Mouse (Mus musculus) kidney, adult 18-20 months (tissue): Measurements from ENCODE around the gene Ankrd34a.

ENCODE experiments used
- DNase-seq: peaks from one replicate; pipeline ENCODE4 v3.0.0; 2021

The Ankrd34a gene

GRCm38 (mm10) chr3:96563911-96564632 lies 32.4 kb upstream of the Ankrd34a start:
- peak; percentile 71 for DNase-seq

GRCm38 (mm10) chr3:96564633-96565032 lies 31.8 kb upstream of the Ankrd34a start:
- DNase-seq: peak; percentile 59

GRCm38 (mm10) chr3:96565105-96565504 lies 31.3 kb upstream of the Ankrd34a start:
- no peak for DNase-seq

DNA sequence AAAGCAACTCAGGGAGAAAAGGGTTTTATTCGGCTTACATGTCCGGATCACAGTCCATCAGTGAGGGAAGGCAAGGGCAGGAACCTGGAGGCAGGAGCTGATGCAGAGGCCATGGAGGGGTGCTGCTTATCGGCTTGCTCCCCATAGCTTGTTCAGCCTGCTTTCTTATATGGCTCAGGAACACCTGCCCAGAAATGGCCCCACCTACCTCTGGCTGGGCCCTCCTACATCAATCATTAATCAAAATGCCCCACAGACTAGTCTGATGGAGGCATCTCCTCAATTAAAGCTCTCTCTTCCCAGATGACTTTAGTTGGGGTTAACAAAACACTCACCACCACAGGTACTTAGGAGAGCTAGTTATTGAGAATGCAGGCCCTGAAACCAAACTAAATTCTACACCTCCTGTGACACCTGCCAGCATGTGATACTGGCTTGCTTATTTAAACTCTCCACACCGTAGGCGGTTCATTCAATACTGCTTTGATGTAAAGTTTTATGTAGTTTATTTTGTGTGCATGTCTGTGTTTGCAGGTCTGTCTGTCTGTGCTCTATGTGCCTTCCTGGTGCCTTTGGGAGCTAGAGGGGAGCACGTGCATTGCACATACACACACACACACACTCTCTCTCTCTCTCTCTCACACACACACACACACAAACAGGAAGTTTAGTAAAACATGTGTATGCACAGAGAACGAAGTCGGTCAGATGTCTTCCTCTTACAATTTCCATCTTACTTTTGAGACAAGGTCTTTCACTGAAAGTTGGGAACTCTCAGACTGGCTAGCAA lies 29.6 kb upstream of the Ankrd34a start:
- DNase-seq: peak; percentile 73

GRCm38 (mm10) chr3:96568605-96569004 lies 27.8 kb upstream of the Ankrd34a start:
- no peak for DNase-seq

DNA sequence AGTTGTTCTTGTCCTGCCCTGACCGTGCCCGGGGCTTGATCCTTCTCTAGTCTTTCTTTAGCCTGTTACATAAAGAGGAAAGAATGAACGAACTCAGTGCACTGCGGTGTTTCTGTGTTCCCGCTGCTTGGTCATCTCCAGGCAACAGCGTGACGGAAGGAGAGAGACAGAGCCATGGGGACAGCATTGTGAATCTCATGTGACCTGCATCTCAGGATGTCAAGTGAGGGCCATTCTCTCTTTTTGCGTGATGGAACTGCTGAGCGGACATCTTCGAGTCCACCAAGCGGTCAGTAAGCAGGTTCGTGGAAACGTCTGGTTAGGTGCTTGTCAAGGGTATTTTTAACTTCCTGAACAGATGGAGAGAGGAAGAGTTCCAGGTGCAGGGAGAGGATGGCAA lies 26.9 kb upstream of the Ankrd34a start:
- peak; percentile 21 for DNase-seq

DNA sequence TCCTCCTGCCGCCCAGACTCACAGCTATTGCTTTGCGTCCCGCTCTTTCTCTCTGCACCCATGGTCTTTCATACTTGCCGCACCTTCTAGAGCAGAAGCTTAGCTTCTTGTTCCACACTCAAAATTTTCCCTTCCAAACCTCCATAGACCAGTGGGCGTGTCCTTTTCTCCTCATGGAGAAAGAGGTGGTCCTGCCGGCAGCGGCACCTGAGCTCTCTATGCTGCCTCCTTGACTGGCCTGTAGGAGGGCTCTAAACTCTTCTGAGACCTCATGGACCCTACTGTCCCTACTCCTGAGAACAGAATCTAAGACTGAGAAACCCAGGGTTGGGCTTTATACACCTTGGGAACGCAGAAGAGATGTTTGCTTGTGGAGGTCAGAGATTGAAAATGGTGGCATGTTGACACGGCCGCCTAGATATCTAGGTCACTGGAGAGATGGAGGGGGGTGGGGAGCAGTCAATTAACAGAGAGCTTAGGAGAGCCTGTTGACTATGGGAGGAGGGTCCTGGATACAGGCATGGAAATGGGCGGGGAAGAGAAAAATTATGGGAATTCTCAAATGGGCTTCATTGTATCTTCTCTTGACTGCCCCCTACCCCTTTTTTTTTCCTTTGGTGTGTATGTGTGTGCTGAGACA lies 26.4 kb upstream of the Ankrd34a start:
- no peak for DNase-seq

DNA sequence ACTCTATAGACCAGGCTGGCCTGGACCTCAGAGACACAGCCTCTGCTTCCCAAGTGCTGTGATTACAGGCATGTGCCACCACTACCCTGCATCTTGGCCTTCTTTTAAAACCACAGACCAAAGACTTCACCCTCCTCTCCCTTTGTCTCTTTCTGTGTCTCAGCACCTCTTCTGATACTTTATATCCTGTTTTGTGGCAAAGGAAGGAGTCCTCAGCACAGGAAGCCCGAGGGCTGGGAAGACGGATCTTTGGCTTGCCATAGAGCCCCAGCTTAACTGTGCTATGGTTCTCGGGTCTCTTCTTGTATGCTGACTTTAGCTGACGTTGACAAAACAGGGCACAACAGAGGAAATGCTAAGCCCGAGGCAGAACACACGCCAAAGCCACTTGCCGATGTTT lies 25.8 kb upstream of the Ankrd34a start:
- DNase-seq: peak; percentile 30

- no peak for DNase-seq
Measured at GRCm38 (mm10) chr3:96571336-96571735, 25.1 kb upstream of the Ankrd34a start.

DNA sequence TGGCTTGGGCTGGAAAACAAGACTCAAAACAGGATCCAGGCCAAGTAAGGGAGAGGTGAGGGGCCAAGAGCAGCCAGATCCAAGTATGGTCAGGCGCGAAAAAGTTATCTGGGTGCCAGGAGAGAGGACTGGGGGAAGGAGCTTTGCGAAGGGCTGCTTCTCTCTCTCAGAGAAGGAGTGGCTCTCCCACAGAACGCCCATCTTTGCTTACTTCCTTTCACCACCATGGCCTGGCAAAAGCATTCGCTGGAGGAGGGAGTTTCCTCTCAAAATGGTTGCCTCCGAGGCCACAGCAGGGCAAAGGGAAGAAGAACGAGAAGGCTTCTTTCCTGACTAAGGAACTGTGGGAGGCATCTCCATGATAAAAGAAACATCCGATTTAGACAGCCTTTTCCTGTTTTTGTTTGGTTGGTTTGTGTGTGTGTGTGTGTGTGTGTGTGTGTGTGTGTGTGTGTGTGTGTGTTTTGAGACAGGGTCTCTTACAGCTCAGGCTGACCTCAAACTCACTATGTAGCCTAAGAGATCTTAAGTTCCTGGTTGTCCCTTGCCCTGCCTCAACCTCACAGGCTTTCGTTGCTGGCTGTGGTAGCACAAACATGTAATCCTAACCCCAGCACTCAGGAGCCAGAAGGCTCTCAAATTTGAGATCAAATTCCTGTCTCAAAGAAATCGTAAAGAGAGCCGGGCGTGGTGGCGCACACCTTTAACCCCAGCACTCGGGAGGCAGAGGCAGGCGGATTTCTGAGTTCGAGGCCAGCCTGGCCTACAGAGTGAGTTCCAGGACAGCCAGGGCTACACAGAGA lies 24.3 kb upstream of the Ankrd34a start:
- DNase-seq: peak; percentile 63

- DNase-seq: peak; percentile 60
Measured at GRCm38 (mm10) chr3:96573611-96574511, 22.6 kb upstream of the Ankrd34a start.

DNA sequence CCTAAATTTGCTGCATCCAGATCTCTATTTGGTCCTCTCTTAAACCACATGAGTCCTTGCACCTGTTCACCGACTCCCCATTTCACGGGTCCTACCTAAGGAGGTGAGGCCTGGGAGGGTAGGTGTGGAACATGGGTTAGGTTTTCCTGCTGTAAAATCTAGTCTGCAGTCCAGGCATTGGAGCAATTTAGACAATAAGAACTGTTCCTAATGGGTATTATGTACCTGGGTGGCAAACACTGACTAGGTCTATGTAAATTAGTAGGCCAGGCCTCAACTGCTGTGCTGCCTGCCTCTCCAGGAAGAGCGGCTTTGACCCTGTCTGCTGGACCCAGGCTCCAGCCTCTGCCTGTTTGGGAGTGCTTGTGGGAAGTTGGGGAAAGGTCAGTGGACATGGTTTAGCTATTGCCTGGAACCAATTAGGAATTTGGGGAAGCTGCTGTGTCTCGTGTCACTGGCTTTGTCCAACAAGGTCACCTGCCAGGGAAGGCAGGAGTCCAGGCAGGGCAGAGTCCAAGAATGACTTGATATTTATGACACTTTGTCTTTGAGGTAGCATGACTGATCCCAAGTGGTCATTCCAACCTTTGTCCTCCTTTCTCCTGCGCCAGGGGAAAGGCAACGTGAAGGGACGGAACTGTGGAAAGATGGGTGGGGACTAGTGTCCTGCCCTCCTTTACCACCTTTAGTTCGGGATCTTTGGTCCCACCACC lies 21.0 kb upstream of the Ankrd34a start:
- peak; percentile 83 for DNase-seq

- DNase-seq: peak; percentile 84
Measured at GRCm38 (mm10) chr3:96576005-96576658, 20.3 kb upstream of the Ankrd34a start.

GRCm38 (mm10) chr3:96576690-96577541 lies 19.5 kb upstream of the Ankrd34a start, which contains the start of gene Gm16253:
Gene Gm16253, plus strand, starts transcription at chr3:96576984.
- DNase-seq: peak; percentile 91

DNA sequence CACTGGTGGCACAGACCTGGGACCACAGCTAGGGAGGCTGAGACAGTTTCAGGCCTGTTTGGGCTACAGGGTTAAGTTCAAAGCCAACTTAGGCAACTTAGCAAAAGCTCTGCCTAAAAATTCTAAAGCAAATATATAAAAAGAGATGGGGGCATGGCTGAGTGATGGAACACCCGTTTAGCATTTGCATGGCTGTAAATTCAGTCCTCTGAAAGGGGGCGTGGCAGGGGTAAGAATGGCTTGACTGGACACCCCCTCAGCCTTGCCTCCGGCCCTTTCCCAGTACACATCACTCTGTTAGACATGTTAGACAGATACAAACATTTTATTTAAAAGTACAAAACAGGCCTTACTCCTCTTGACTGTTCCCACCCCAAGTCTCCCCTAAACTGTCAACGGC lies 18.9 kb upstream of the Ankrd34a start:
- no peak for DNase-seq

DNA sequence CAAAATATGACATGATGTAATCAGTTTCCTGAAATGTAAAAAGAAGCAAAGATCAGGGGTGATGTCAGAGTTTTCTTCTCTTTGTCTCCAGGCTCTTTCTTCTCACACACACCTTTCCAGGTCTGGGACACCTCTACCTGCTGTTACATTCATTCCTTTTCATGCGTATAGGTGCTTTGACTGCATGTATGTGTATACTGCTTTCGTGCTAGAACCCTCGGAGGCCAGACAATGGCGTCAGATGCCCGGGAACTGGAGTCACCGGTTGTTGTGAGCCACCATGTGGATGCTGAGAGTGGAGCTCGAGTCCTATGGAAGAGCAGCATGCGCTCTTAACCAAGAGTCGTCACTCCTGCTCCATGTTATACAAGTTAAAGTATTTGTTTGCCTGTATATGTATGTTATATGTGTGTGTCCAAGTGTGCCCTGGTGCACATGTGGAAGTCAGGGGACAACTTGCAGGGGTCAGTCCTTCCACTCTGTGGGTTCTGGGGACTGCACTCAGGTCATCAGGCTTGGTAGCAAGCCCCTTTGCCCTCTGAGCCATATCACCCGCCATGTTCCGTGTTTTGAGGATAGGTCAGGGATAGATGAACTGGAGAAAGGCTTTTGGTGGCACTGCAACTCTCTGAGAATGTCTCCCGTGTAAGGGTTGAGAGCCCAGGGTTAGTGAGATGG lies 17.7 kb upstream of the Ankrd34a start:
- DNase-seq: no peak

DNA sequence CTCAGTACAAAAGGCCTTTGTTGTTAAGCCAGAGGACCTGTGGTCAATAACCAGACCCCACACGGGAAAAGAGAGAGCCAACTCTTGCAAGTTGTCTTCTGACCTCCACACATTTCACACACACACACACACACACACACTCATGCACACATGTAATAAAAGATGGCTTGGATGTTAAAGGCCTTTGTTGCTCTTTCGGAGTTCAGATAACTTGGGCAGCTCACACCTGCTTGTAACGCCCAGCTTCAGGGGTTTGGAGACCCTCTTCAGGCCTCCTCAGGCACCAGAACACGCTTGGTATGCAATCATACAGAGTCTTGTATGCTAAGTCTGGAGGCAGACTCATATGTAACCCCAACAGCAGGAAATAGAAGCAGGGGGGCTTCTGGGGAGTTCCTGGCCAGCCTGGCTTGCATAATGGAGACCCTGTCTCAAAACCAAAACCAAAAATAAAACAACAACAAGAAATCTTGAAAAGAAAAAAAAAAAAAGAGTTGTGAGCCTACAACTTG lies 17.1 kb upstream of the Ankrd34a start:
- no peak for DNase-seq

GRCm38 (mm10) chr3:96579885-96580454 lies 16.5 kb upstream of the Ankrd34a start:
- DNase-seq: peak; percentile 92
